Mouse (Mus musculus) adrenal gland, adult 8-10 months (tissue): ENCODE results near the gene Tmem255b. TPM values are rescaled to one million over a fixed set of nuclear protein-coding genes. Genes with fewer than 3 reads are reported as not detected.

ENCODE experiments used
- DNase-seq: peaks from one replicate; pipeline ENCODE4 v3.0.0; 2022
- total RNA-seq, 4 experiments: library from RNA; stranded (reverse); gene quantifications; 2 replicates each; pipeline ENCODE4 v1.2.4; 2022

Tmem255b gene
- total RNA-seq, 4 experiments from 2014 or later: 0.77 to 1.7 (median 1.1) TPM

GRCm38 (mm10) chr8:13492198-13492995, 57.4 kb downstream of the Tmem255b start:
- peak; percentile 63 for DNase-seq

- DNase-seq: no peak
Measured at GRCm38 (mm10) chr8:13493011-13493410, 58.0 kb downstream of the Tmem255b start.

- peak; percentile 65 for DNase-seq
Measured at GRCm38 (mm10) chr8:13493858-13494631, 59.1 kb downstream of the Tmem255b start, which contains the start of gene Gas6. Gene Gas6, minus strand, starts transcription at chr8:13494490.

GRCm38 (mm10) chr8:13501221-13501620, 66.2 kb downstream of the Tmem255b start:
- no peak for DNase-seq

GRCm38 (mm10) chr8:13503936-13504606, 69.1 kb downstream of the Tmem255b start:
- peak; percentile 85 for DNase-seq

- no peak for DNase-seq
Measured at GRCm38 (mm10) chr8:13504894-13505674, 70.1 kb downstream of the Tmem255b start.

GRCm38 (mm10) chr8:13506849-13507248, 71.9 kb downstream of the Tmem255b start:
- DNase-seq: peak; percentile 97

GRCm38 (mm10) chr8:13507284-13507937, 72.4 kb downstream of the Tmem255b start:
- DNase-seq: no peak

- DNase-seq: no peak
Measured at GRCm38 (mm10) chr8:13512016-13512415, 77.0 kb downstream of the Tmem255b start.

- no peak for DNase-seq
Measured at GRCm38 (mm10) chr8:13512677-13513076, 77.7 kb downstream of the Tmem255b start.

GRCm38 (mm10) chr8:13513556-13514370, 78.8 kb downstream of the Tmem255b start:
- DNase-seq: no peak

GRCm38 (mm10) chr8:13516011-13516442, 81.0 kb downstream of the Tmem255b start:
- DNase-seq: peak; percentile 59

- no peak for DNase-seq
Measured at GRCm38 (mm10) chr8:13516728-13517127, 81.7 kb downstream of the Tmem255b start.

GRCm38 (mm10) chr8:13517284-13517781, 82.3 kb downstream of the Tmem255b start:
- peak; percentile 44 for DNase-seq

Other genes starting within 250 kb of the Tmem255b start
- gene Grtp1, start 234.6 kb upstream of the Tmem255b start, total RNA-seq: 10 to 100 TPM; 15.0 to 30.3 (median 18.9) TPM
- 1 to 10 TPM in 3 of 4 experiments, under 1 TPM in 1; 0.34 to 3.9 (median 1.6) TPM for gene Adprhl1, start 181.0 kb upstream of the Tmem255b start, total RNA-seq
- 10 to 100 TPM; 30.6 to 36.7 (median 33.9) TPM for gene Dcun1d2, start 147.1 kb upstream of the Tmem255b start, total RNA-seq
- 10 to 100 TPM; 36.3 to 54.7 (median 46.7) TPM for gene Tmco3, start 147.0 kb upstream of the Tmem255b start, total RNA-seq
- 10 to 100 TPM; 46.2 to 67.4 (median 52.1) TPM for gene Tfdp1, start 96.4 kb upstream of the Tmem255b start, total RNA-seq
- gene Atp4b, start 38.4 kb upstream of the Tmem255b start, total RNA-seq: under 1 TPM in 1 of 4 experiments, not detected in 3; 0.49 TPM
- gene Grk1, start 30.1 kb upstream of the Tmem255b start, total RNA-seq: under 1 TPM in 2 of 4 experiments, not detected in 2; 0.05 to 0.06 TPM
- gene Gas6, start 59.3 kb downstream of the Tmem255b start, total RNA-seq: 1,000 to 10,000 TPM in 1 of 4 experiments, 100 to 1,000 TPM in 3; 130 to 1,084 (median 297) TPM
- gene 1700029H14Rik, start 127.3 kb downstream of the Tmem255b start, total RNA-seq: not detected
- 10 to 100 TPM; 27.8 to 46.6 (median 33.1) TPM for gene Rasa3, start 242.4 kb downstream of the Tmem255b start, total RNA-seq